Mouse (Mus musculus) kidney, embryonic 14.5 days (tissue): Measurements from ENCODE around the gene Katnal1. TPM values are rescaled to one million over a fixed set of nuclear protein-coding genes. Genes with fewer than 3 reads are reported as not detected.

Source experiments
- ATAC-seq: fragments of 200-750 bp; cut with Nextera tagmentation; 2 replicates; pipeline ENCODE4 v1.8.0; 2017; ENCODE audit warnings: moderate number of reproducible peaks, mild to moderate bottlenecking, moderate TSS enrichment, moderate library complexity; ENCODE audit not compliant: low FRiP score, low TSS enrichment
- H3K27ac ChIP-seq: fragments of 300-500 bp; sonication (generic); 2 replicates; pipeline ENCODE4 v1.5.1; 2014; ENCODE audit warnings: low read depth, mild to moderate bottlenecking, low read length, moderate library complexity, mixed read lengths
- H3K27me3 ChIP-seq: fragments of 300-500 bp; sonication (generic); 2 replicates; pipeline ENCODE4 v1.6.1; 2014; ENCODE audit warnings: mild to moderate bottlenecking, low read length; ENCODE audit not compliant: control insufficient read depth, insufficient read depth
- H3K36me3 ChIP-seq: fragments of 300-500 bp; sonication (generic); 2 replicates; pipeline ENCODE4 v1.6.1; 2014; ENCODE audit warnings: low read length, mixed read lengths; ENCODE audit not compliant: control insufficient read depth, insufficient read depth
- H3K4me1 ChIP-seq: fragments of 300-500 bp; sonication (generic); 2 replicates; pipeline ENCODE4 v1.6.1; 2014; ENCODE audit warnings: low read length, mixed read lengths; ENCODE audit not compliant: control insufficient read depth, insufficient read depth
- H3K4me2 ChIP-seq: fragments of 300-500 bp; sonication (generic); replicated peaks from 2 replicates; pipeline ENCODE4 v1.6.1; 2014; ENCODE audit warnings: low read depth, mild to moderate bottlenecking, low read length
- H3K4me3 ChIP-seq: fragments of 300-500 bp; sonication (generic); 2 replicates; pipeline ENCODE4 v1.5.1; 2014; ENCODE audit warnings: mild to moderate bottlenecking, low read length
- H3K9ac ChIP-seq: fragments of 300-500 bp; sonication (generic); 2 replicates; pipeline ENCODE4 v1.6.1; 2014; ENCODE audit warnings: low read depth, mild to moderate bottlenecking, low read length, moderate library complexity
- H3K9me3 ChIP-seq: fragments of 300-500 bp; sonication (generic); 2 replicates; pipeline ENCODE4 v1.6.1; 2016; ENCODE audit warnings: low read length; ENCODE audit not compliant: control insufficient read depth
- WGBS: fragments of 180-500 bp; shearing (Covaris S2); extraction: QIAGEN DNeasy Blood & Tissue Kit; methylation state at CpG from one replicate; pipeline ENCODE4 v1.1.7; 2014; 5-methylcytosine and 5-hydroxymethylcytosine counted together
- polyA plus RNA-seq: library from polyadenylated mRNA; unstranded; fragments of >200 nt; fragmentation: Nextera tagmentation; extraction: Ambion mirVana; gene quantifications from 2 replicates; pipeline ENCODE4 v1.2.1, GENCODE M21; 2014

The Katnal1 gene
- polyA plus RNA-seq, 1 experiment from 2014 or later, result 13.3 TPM

GRCm38 (mm10) chr5:148867766-148868165 lies 61.4 kb downstream of the Katnal1 start:
- H3K27me3 ChIP-seq, result no peaks in the 10 kb centered on the region
- no peaks in the 10 kb centered on the region for H3K36me3 ChIP-seq
- H3K9me3 ChIP-seq, result no peaks in the 10 kb centered on the region
- H3K4me1 ChIP-seq, result no peaks in the 10 kb centered on the region
- no peak overlapping the region for H3K9ac ChIP-seq
- no peak overlapping the region for H3K4me3 ChIP-seq
- no peak overlapping the region for H3K27ac ChIP-seq
- no peak for ATAC-seq
- H3K4me2 ChIP-seq, result no peak overlapping the region
- 83% methylated on average over 6 of the region's 6 CpGs for WGBS

- 85% methylated on average over 7 of the region's 7 CpGs for WGBS
- H3K4me1 ChIP-seq, result no peaks in the 10 kb centered on the region
These were observed 61.9 kb downstream of the Katnal1 start for GRCm38 (mm10) chr5:148867171-148867570.

GRCm38 (mm10) chr5:148866571-148866970 lies 62.5 kb downstream of the Katnal1 start:
- no peak overlapping the region for H3K27ac ChIP-seq
- H3K4me3 ChIP-seq, result no peak overlapping the region
- H3K9me3 ChIP-seq, result no peaks in the 10 kb centered on the region
- H3K4me2 ChIP-seq, result no peak overlapping the region
- no peak for ATAC-seq
- H3K36me3 ChIP-seq, result no peaks in the 10 kb centered on the region
- H3K9ac ChIP-seq, result no peak overlapping the region
- 63% methylated on average over 10 of the region's 10 CpGs for WGBS
- H3K4me1 ChIP-seq, result no peaks in the 10 kb centered on the region
- H3K27me3 ChIP-seq, result no peaks in the 10 kb centered on the region

More at GRCm38 (mm10) chr5:148867171-148867570, 61.9 kb downstream of the Katnal1 start:
- H3K27me3 ChIP-seq, result no peaks in the 10 kb centered on the region
- no peaks in the 10 kb centered on the region for H3K9me3 ChIP-seq
- no peak overlapping the region for H3K27ac ChIP-seq
- H3K36me3 ChIP-seq, result no peaks in the 10 kb centered on the region
- H3K4me2 ChIP-seq, result no peak overlapping the region
- no peak overlapping the region for H3K9ac ChIP-seq
- no peak overlapping the region for H3K4me3 ChIP-seq
- ATAC-seq, result no peak

GRCm38 (mm10) chr5:148863409-148863808 lies 65.7 kb downstream of the Katnal1 start:
- 71% methylated on average over 6 of the region's 6 CpGs for WGBS
- Histone ChIP-seq H3K9me3 (no peaks in the 10 kb centered on the region), H3K36me3 (no peaks in the 10 kb centered on the region), H3K9ac (no peak overlapping the region), H3K4me3 (no peak overlapping the region), H3K27ac (no peak overlapping the region), H3K4me1 (no peaks in the 10 kb centered on the region), H3K4me2 (no peak overlapping the region), H3K27me3 (no peaks in the 10 kb centered on the region)
- no peak for ATAC-seq

GRCm38 (mm10) chr5:148862853-148863252 lies 66.3 kb downstream of the Katnal1 start:
- H3K9ac ChIP-seq, result no peak overlapping the region
- no peaks in the 10 kb centered on the region for H3K27me3 ChIP-seq
- no peak overlapping the region for H3K4me3 ChIP-seq
- 86% methylated on average over 10 of the region's 10 CpGs for WGBS
- no peak for ATAC-seq
- no peaks in the 10 kb centered on the region for H3K4me1 ChIP-seq
- no peaks in the 10 kb centered on the region for H3K9me3 ChIP-seq
- H3K27ac ChIP-seq, result no peak overlapping the region
- H3K36me3 ChIP-seq, result no peaks in the 10 kb centered on the region
- H3K4me2 ChIP-seq, result no peak overlapping the region

GRCm38 (mm10) chr5:148862136-148862535 lies 67.0 kb downstream of the Katnal1 start:
- whole genome bisulfite sequencing, result 64% methylated on average over 8 of the region's 8 CpGs
- ATAC-seq, result no peak
- Histone ChIP-seq H3K9ac (no peak overlapping the region), H3K9me3 (no peaks in the 10 kb centered on the region), H3K27ac (no peak overlapping the region), H3K27me3 (no peaks in the 10 kb centered on the region), H3K36me3 (no peaks in the 10 kb centered on the region), H3K4me2 (no peak overlapping the region), H3K4me1 (no peaks in the 10 kb centered on the region), H3K4me3 (no peak overlapping the region)

- ATAC-seq, result no peak
- WGBS, result 92% methylated on average over 3 of the region's 3 CpGs
- Histone ChIP-seq H3K27ac (no peak overlapping the region), H3K27me3 (no peaks in the 10 kb centered on the region), H3K4me2 (no peak overlapping the region), H3K36me3 (no peaks in the 10 kb centered on the region), H3K4me1 (no peaks in the 10 kb centered on the region), H3K9me3 (no peaks in the 10 kb centered on the region), H3K4me3 (no peak overlapping the region), H3K9ac (no peak overlapping the region)
These were observed 71.6 kb downstream of the Katnal1 start for GRCm38 (mm10) chr5:148857522-148857921.

- Histone ChIP-seq H3K4me3 (no peak overlapping the region), H3K4me1 (no peaks in the 10 kb centered on the region), H3K36me3 (no peaks in the 10 kb centered on the region), H3K9me3 (no peaks in the 10 kb centered on the region), H3K4me2 (no peak overlapping the region), H3K27me3 (no peaks in the 10 kb centered on the region), H3K27ac (no peak overlapping the region), H3K9ac (no peak overlapping the region)
- WGBS, result 82% methylated on average over 8 of the region's 8 CpGs
- ATAC-seq, result no peak
These were observed 74.1 kb downstream of the Katnal1 start for GRCm38 (mm10) chr5:148855047-148855446.

- no peaks in the 10 kb centered on the region; the same call in 1 of the 2 replicates for H3K9me3 ChIP-seq
- no peaks in the 10 kb centered on the region for H3K27me3 ChIP-seq
- no peak overlapping the region for H3K9ac ChIP-seq
- no peak for ATAC-seq
- 23% methylated on average over 5 of the region's 5 CpGs for WGBS
- no peak overlapping the region for H3K4me2 ChIP-seq
- no peak overlapping the region for H3K4me3 ChIP-seq
- H3K4me1 ChIP-seq, result no peaks in the 10 kb centered on the region
- H3K27ac ChIP-seq, result no peak overlapping the region
- H3K36me3 ChIP-seq, result no peaks in the 10 kb centered on the region
These were observed 75.0 kb downstream of the Katnal1 start for GRCm38 (mm10) chr5:148854166-148854565.
